Mouse (Mus musculus) heart, embryonic 16.5 days (tissue): ENCODE measurements around the gene Slc22a12. TPM values are rescaled to one million over a fixed set of nuclear protein-coding genes. Genes with fewer than 3 reads are reported as not detected.

Experiments
- ATAC-seq: fragments of 200-750 bp; cut with Nextera tagmentation; replicated peaks from 2 replicates; pipeline ENCODE4 v1.8.0; 2017; ENCODE audit warnings: moderate number of reproducible peaks; ENCODE audit not compliant: insufficient read depth, low FRiP score; ENCODE audit errors: extremely low read depth
- H3K27ac ChIP-seq: fragments of 300-500 bp; sonication (generic); 2 replicates; pipeline ENCODE4 v1.5.1; 2014; ENCODE audit warnings: mild to moderate bottlenecking, low read length, control low read depth, moderate library complexity
- H3K27me3 ChIP-seq: fragments of 300-500 bp; sonication (generic); 2 replicates; pipeline ENCODE4 v1.6.1; 2014; ENCODE audit warnings: low read length, mixed read lengths; ENCODE audit not compliant: control insufficient read depth, insufficient read depth
- H3K36me3 ChIP-seq: fragments of 300-500 bp; sonication (generic); 2 replicates; pipeline ENCODE4 v1.6.1; 2014; ENCODE audit not compliant: control insufficient read depth, insufficient read depth
- H3K4me1 ChIP-seq: fragments of 300-500 bp; sonication (generic); 2 replicates; pipeline ENCODE4 v1.6.1; 2014; ENCODE audit warnings: low read length, mixed read lengths; ENCODE audit not compliant: control insufficient read depth, insufficient read depth
- H3K4me2 ChIP-seq: fragments of 300-500 bp; sonication (generic); 2 replicates; pipeline ENCODE4 v1.6.1; 2014; ENCODE audit warnings: low read depth, mild to moderate bottlenecking, control low read depth, low read length
- H3K4me3 ChIP-seq: fragments of 300-500 bp; sonication (generic); 2 replicates; pipeline ENCODE4 v1.5.1; 2014; ENCODE audit warnings: mild to moderate bottlenecking, control low read depth, low read length
- H3K9ac ChIP-seq: fragments of 300-500 bp; sonication (generic); 2 replicates; pipeline ENCODE4 v1.6.1; 2014; ENCODE audit warnings: low read length, control low read depth
- H3K9me3 ChIP-seq: fragments of 300-500 bp; sonication (generic); replicated peaks from 2 replicates; pipeline ENCODE4 v1.6.1; 2016; ENCODE audit warnings: low read length; ENCODE audit not compliant: control insufficient read depth
- WGBS: fragments of 180-500 bp; shearing (Covaris S2); extraction: QIAGEN DNeasy Blood & Tissue Kit; methylation state at CpG from one replicate; pipeline ENCODE4 v1.1.7; 2014; 5-methylcytosine and 5-hydroxymethylcytosine counted together
- polyA plus RNA-seq: library from polyadenylated mRNA; unstranded; fragments of >200 nt; fragmentation: Nextera tagmentation; extraction: Ambion mirVana; gene quantifications from 2 replicates; pipeline ENCODE4 v1.2.1, GENCODE M21; 2015

Slc22a12 gene
- polyA plus RNA-seq, 1 experiment from 2014 or later: not detected

GRCm38 (mm10) chr19:6536201-6536600 lies 6.6 kb downstream of the Slc22a12 start:
- Histone ChIP-seq H3K36me3 (no peaks in the 10 kb centered on the region), H3K4me2 (no peak overlapping the region), H3K4me1 (peaks cover 9% of the 10 kb centered on the region), H3K4me3 (no peak overlapping the region), H3K27ac (no peak overlapping the region), H3K9me3 (no peaks in the 10 kb centered on the region), H3K27me3 (peaks cover 41% of the 10 kb centered on the region), H3K9ac (no peak overlapping the region)
- ATAC-seq: no peak
- 58% methylated on average over 3 of the region's 3 CpGs for WGBS

GRCm38 (mm10) chr19:6534118-6534415 lies 8.8 kb downstream of the Slc22a12 start:
- no peak overlapping the region for H3K27ac ChIP-seq
- WGBS: 55% methylated on average over 5 of the region's 5 CpGs
- H3K4me3 ChIP-seq: no peak overlapping the region
- no peaks in the 10 kb centered on the region for H3K36me3 ChIP-seq
- no peaks in the 10 kb centered on the region for H3K9me3 ChIP-seq
- no peak overlapping the region for H3K9ac ChIP-seq
- no peak for ATAC-seq
- peaks cover 56% of the 10 kb centered on the region for H3K27me3 ChIP-seq
- peaks cover 12% of the 10 kb centered on the region for H3K4me1 ChIP-seq
- H3K4me2 ChIP-seq: no peak overlapping the region

- Histone ChIP-seq H3K27me3 (peaks cover 56% of the 10 kb centered on the region), H3K36me3 (no peaks in the 10 kb centered on the region), H3K4me3 (no peak overlapping the region), H3K4me1 (peaks cover 12% of the 10 kb centered on the region), H3K9me3 (no peaks in the 10 kb centered on the region), H3K4me2 (no peak overlapping the region), H3K9ac (no peak overlapping the region), H3K27ac (no peak overlapping the region)
- WGBS: 72% methylated on average over 11 of the region's 11 CpGs
- no peak for ATAC-seq
These were observed 9.3 kb downstream of the Slc22a12 start for GRCm38 (mm10) chr19:6533290-6534117.

DNA sequence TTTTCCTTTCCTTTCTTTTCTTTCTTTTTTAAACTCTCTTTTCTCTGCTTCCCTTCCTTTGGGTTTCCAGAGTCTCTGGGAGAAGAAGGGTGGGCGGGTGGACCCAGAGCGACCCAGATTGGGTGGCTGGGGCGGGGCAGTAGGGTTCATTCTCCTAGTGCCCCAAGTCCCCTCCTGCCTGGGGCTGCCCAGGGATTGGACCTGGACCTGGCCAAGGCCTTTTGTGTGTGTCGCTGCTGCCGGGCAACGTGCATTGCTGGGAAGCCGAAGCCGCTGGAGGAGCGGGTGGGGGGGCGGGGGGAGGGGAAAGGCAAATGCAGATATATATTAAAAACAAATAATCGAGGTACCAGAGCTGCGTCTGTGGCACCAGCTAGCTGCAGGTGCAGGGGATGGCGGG lies 10.2 kb downstream of the Slc22a12 start:
- 13% methylated on average over 12 of the region's 13 CpGs for WGBS
- Histone ChIP-seq H3K9ac (no peak overlapping the region), H3K27ac (no peak overlapping the region), H3K9me3 (no peaks in the 10 kb centered on the region), H3K36me3 (no peaks in the 10 kb centered on the region), H3K4me2 (peak overlapping the region; percentile 80), H3K4me3 (no peak overlapping the region), H3K4me1 (peaks cover 12% of the 10 kb centered on the region), H3K27me3 (peaks cover 56% of the 10 kb centered on the region)
- ATAC-seq: no peak

DNA sequence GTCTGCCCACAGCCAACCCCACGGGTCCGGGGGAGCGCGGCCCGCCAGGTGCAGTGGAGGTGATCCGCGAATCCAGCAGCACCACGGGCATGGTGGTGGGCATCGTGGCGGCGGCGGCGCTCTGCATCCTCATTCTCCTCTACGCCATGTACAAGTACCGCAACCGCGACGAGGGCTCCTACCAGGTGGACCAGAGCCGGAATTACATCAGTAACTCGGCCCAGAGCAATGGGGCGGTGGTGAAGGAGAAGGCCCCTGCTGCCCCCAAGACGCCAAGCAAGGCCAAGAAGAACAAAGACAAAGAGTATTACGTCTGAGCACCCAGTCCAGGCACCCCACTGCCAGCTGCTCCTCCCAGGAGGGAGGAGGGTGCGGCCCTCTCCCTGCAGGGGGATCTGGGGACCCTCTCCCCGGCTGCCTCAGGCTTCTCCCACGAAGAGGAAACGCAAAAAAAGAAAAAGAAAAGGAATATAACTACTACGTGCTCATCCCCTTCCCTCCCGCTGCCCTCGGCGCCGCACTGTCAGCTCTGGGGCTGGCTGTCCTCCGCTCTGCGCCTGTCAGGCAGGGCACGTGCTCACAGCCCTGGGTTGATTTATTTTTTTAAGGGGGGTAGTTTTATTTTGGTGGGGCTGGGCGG lies 10.9 kb downstream of the Slc22a12 start:
- H3K9ac ChIP-seq: peak overlapping the region; percentile 65
- peaks cover 56% of the 10 kb centered on the region for H3K27me3 ChIP-seq
- WGBS: 1% methylated on average over 36 of the region's 36 CpGs

GRCm38 (mm10) chr19:6531011-6531631 lies 11.7 kb downstream of the Slc22a12 start:
- 1% methylated on average over 56 of the region's 56 CpGs for WGBS
- Histone ChIP-seq H3K36me3 (no peaks in the 10 kb centered on the region), H3K4me1 (peaks cover 12% of the 10 kb centered on the region), H3K9me3 (no peaks in the 10 kb centered on the region), H3K4me3 (peak overlapping the region; percentile 54), H3K27me3 (peaks cover 49% of the 10 kb centered on the region), H3K9ac (peak overlapping the region; percentile 65), H3K27ac (no peak overlapping the region), H3K4me2 (peak overlapping the region; percentile 80)
- no peak for ATAC-seq

More for the DNA sequence above, 10.9 kb downstream of the Slc22a12 start:
- H3K27ac ChIP-seq: no peak overlapping the region
- ATAC-seq: no peak
- H3K4me2 ChIP-seq: peak overlapping the region; percentile 80
- no peaks in the 10 kb centered on the region for H3K9me3 ChIP-seq
- H3K4me3 ChIP-seq: peak overlapping the region; percentile 54
- H3K36me3 ChIP-seq: no peaks in the 10 kb centered on the region
- peaks cover 12% of the 10 kb centered on the region for H3K4me1 ChIP-seq

- H3K9ac ChIP-seq: no peak overlapping the region
- H3K27me3 ChIP-seq: peaks cover 48% of the 10 kb centered on the region
- H3K4me2 ChIP-seq: no peak overlapping the region
- H3K36me3 ChIP-seq: no peaks in the 10 kb centered on the region
- peaks cover 12% of the 10 kb centered on the region for H3K4me1 ChIP-seq
- H3K27ac ChIP-seq: no peak overlapping the region
- no peak overlapping the region for H3K4me3 ChIP-seq
- 33% methylated on average over 13 of the region's 13 CpGs for WGBS
- no peaks in the 10 kb centered on the region for H3K9me3 ChIP-seq
- no peak for ATAC-seq
These were observed 12.5 kb downstream of the Slc22a12 start for GRCm38 (mm10) chr19:6530359-6530758.

- Histone ChIP-seq H3K27ac (no peak overlapping the region), H3K9ac (no peak overlapping the region), H3K4me3 (no peak overlapping the region), H3K4me2 (no peak overlapping the region), H3K4me1 (peaks cover 12% of the 10 kb centered on the region), H3K36me3 (no peaks in the 10 kb centered on the region), H3K27me3 (peaks cover 43% of the 10 kb centered on the region), H3K9me3 (no peaks in the 10 kb centered on the region)
- no peak for ATAC-seq
- WGBS: 65% methylated on average over 14 of the region's 14 CpGs
These were observed 13.4 kb downstream of the Slc22a12 start for GRCm38 (mm10) chr19:6529265-6529985.
